Mouse (Mus musculus): Measurements from ENCODE around the gene Mars. TPM values are rescaled to one million over a fixed set of nuclear protein-coding genes. Genes with fewer than 3 reads are reported as not detected.
A peak's percentile ranks its signal among the peaks of the same experiment; 100 is the strongest.

Gene Mars
- total and polyA plus RNA-seq, 3 experiments, result 106 to 128 (median 111) TPM

DNA sequence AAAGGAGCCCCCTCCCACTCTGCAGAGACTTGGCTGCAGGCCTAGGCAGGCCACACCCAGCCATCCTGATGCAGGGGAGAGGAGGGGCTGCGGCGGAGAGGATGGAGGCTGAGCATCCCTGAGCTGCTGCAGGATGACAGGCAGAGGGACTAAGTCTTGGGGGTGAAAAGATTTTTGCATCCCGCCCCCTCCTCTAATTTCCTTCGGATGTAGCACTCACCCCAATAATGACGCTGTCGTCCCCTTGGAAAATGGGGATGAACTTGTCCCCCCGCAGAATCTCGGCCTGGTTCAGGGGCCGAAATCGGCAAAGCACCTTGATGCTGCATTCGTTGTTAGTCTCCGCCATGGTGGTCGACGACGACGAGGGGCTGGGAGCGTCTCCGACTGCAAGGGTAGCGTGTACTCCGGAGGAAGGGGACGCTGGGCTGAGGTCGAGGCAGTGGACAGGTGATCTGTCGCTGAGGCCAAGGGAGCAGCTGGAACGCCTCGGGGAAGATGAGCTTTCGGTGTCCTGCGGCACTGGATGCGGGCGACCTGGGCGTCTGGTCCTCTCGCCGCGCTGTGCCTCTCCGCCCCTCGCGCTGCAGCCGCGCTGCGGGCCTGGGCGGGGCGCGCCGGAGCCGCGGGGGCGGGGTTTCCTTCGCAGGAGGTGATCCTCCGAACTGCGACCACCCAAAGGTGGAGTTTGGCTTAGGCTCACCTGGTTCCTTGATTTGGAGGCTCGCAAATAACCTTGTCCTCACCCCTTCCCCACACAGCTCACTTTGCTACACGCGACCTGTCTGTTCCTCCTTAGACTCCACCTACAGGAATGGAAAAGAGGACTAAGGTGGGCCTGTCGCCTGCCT, 48.8 kb downstream of the Mars start, which contains the start of gene Kif5a:
Kif5a (minus strand) TSS at position 801 of the 851 bp plus-strand sequence.
- peak; percentile 48 for DNase-seq

DNA sequence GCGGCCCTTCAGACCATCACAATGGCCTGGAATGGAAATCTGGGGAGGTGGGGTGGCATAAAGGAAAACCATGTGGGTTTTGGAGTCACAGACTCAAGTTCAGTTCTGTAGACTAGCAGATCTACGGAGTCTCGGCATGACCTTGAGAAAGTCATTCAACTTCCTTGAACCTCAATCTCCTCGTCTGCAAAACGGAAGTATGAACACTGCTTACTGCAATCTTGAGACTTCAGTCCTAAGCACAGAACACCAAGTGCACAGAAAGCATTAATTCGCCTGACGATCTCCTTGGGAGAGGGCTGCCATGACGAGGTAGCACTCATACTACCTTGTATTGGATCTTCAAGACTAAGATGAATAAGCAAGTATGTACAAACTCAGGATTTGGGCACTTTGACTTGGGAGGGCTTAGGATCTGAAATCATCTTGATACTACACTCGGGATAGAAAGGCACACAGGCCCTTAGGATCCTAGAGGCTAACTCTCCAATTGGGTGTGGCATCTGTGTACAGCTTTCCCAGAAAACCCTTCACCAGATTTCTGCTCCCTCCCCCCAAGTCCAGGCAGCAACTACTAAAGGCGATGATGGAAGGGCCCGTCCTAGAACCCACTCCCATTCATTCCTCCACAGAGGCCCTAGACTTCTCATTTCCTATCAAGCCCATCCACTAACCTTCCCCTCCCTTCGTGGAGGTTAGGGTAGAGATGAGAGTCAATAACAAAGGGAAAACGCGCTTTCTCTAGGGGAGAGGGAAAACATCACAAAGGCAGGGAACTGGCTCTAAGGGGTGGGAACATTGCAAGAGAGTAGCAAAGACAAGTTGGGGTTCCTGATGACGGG, 49.7 kb downstream of the Mars start:
- DNase-seq, result no peak

DNA sequence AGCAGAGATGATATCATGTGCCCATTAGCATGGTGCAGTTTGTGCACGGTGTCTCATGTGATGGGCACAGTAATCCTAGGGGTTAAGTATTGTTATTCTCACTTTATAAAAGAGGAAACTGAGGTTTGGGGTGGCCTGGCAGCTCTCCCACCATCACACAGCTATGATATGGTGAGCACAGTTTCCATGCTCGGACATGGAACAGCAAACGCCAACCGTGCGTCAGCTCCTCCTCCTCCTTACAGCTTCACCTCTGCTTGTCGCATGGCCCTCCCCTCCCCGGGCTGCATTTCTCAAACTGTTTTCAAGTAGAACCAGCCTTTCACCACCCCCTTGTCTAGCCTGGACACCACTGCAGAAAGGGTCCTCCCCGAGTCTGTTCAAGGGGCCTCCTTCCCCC, 53.1 kb downstream of the Mars start:
- no peak for DNase-seq

DNA sequence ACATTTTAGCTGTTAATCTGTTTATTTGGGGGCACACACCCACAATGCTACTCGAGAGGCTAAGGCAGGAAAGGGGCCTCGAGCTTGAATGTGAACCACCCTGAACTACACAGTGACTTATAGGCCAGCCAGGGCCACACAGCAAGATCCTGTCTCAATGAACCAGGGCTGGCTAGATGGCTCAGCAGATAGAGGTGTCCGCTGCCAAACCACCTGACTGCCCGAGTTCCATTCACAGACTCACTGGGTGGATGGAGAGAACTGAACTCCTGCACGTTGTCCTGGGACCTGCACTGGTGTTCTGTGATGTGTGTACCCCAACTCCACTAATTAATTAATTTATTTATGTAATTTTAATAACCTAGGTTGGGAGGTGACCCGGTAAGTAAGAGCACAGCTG, 53.8 kb downstream of the Mars start:
- DNase-seq, result no peak

DNA sequence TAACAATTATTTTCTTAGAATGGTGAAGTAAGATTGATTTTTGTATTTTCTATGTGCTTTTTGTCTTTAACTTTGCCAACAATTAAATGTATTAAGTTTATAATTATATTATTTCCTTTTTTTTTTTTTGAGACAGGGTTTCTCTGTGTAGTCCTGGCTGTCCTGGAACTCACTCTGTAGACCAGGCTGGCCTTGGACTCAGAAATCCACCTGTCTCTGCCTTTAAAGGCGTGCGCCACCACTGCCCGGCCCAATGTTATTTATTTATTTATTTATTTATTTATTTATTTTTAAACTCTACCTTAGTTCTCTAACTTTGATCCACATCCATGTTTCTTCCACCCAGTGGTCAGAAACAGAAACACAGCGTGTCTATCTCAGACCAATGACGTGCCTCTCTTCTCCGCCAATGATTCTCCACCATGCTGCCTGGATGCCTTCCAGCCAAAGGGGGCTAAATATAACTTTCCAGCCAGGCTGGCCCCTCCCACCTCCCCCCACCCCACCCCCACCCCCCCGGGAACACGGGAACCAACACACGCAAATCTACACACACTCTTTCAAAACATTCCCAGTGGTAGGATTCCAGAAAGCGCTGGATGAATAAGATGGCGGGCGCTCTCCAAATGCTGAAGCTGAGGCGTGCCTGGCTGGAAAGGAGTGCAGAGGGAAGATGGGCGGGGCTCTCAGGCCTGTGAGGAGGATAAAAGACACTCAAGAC, 55.8 kb downstream of the Mars start:
- DNase-seq, result peak; percentile 67

DNA sequence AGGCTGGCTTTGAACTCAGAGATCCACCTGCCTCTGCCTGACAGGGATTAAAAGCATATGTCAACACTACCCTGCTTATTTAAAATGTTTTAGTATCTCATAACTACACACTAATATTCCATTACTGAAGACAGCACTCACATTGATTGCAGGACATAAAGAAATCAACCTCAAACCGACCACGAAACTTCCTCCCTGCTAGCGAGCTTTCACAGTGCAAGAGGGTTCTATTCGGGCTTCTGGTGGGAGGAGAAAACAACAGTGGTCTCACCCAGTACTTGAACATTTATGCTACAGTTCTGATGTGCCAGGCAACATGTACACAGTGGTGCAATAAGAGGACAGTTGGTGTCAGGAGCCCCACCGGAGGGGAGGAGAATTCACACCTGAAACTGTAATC, 60.8 kb downstream of the Mars start:
- no peak for DNase-seq

Other genes with a start within 250 kb of the Mars start
- gene Cdk4, start 248.3 kb downstream of the Mars start, total RNA-seq (2021), result 100 to 1,000 TPM; 166 to 233 TPM
- 100 and 106 TPM in 2 replicates for gene Cdk4, start 248.3 kb downstream of the Mars start, polyA plus RNA-seq (2012; rRNA removed)
- 100 to 1,000 TPM; 115 to 129 TPM for gene Tspan31, start 241.5 kb downstream of the Mars start, total RNA-seq (2021)
- 53.3 and 62.3 TPM in 2 replicates for gene Tspan31, start 241.5 kb downstream of the Mars start, polyA plus RNA-seq (2012; rRNA removed)
- gene Agap2, start 236.5 kb downstream of the Mars start, total RNA-seq (2021), result 1 to 10 TPM; 2.2 to 3.8 TPM
- gene Agap2, start 236.5 kb downstream of the Mars start, polyA plus RNA-seq (2012; rRNA removed), result 8.7 and 9.8 TPM in 2 replicates
- 100 to 1,000 TPM; 127 to 147 TPM for gene Os9, start 190.7 kb downstream of the Mars start, total RNA-seq (2021)
- gene Os9, start 190.7 kb downstream of the Mars start, polyA plus RNA-seq (2012; rRNA removed), result 82.2 and 108 TPM in 2 replicates
- 10 to 100 TPM in 1 of 2 experiments, 1 to 10 TPM in 1; 8.3 to 11.6 TPM for gene B4galnt1, start 146.6 kb downstream of the Mars start, total RNA-seq (2021)
- 17.8 and 19.1 TPM in 2 replicates for gene B4galnt1, start 146.6 kb downstream of the Mars start, polyA plus RNA-seq (2012; rRNA removed)
- under 1 TPM; 0.35 to 0.58 TPM for gene Slc26a10, start 131.1 kb downstream of the Mars start, total RNA-seq (2021)
- 1.1 and 2.4 TPM in 2 replicates for gene Slc26a10, start 131.1 kb downstream of the Mars start, polyA plus RNA-seq (2012; rRNA removed)
- 10 to 100 TPM; 16.0 to 25.8 TPM for gene Arhgef25, start 121.7 kb downstream of the Mars start, total RNA-seq (2021)
- 41.3 and 44.9 TPM in 2 replicates for gene Arhgef25, start 121.7 kb downstream of the Mars start, polyA plus RNA-seq (2012; rRNA removed)
- gene Dtx3, start 116.1 kb downstream of the Mars start, total RNA-seq (2021), result 10 to 100 TPM; 53.6 to 75.7 TPM
- 203 and 219 TPM in 2 replicates for gene Dtx3, start 116.1 kb downstream of the Mars start, polyA plus RNA-seq (2012; rRNA removed)
- 10 to 100 TPM; 41.6 to 47.8 TPM for gene Pip4k2c, start 100.2 kb downstream of the Mars start, total RNA-seq (2021)
- gene Pip4k2c, start 100.2 kb downstream of the Mars start, polyA plus RNA-seq (2012; rRNA removed), result 21.7 and 22.5 TPM in 2 replicates
- gene Kif5a, start 48.4 kb downstream of the Mars start, total RNA-seq (2021), result 1 to 10 TPM; 6.2 to 7.8 TPM
- 28.9 and 30.1 TPM in 2 replicates for gene Kif5a, start 48.4 kb downstream of the Mars start, polyA plus RNA-seq (2012; rRNA removed)
- gene Dctn2, start 45.4 kb downstream of the Mars start, total RNA-seq (2021), result 100 to 1,000 TPM; 149 to 168 TPM
- 205 and 234 TPM in 2 replicates for gene Dctn2, start 45.4 kb downstream of the Mars start, polyA plus RNA-seq (2012; rRNA removed)
- 10 to 100 TPM; 39.7 to 45.0 TPM for gene Mbd6, start 22.8 kb downstream of the Mars start, total RNA-seq (2021)
- gene Mbd6, start 22.8 kb downstream of the Mars start, polyA plus RNA-seq (2012; rRNA removed), result 99.9 and 105 TPM in 2 replicates
- gene Arhgap9, start 10.2 kb upstream of the Mars start, total RNA-seq (2021), result 1 to 10 TPM; 1.9 to 2.7 TPM
- 2.7 and 3.7 TPM in 2 replicates for gene Arhgap9, start 10.2 kb upstream of the Mars start, polyA plus RNA-seq (2012; rRNA removed)
- 1 to 10 TPM; 2.6 to 5.0 TPM for gene Gli1, start 30.2 kb upstream of the Mars start, total RNA-seq (2021)
- 9.1 and 10.2 TPM in 2 replicates for gene Gli1, start 30.2 kb upstream of the Mars start, polyA plus RNA-seq (2012; rRNA removed)
- gene Inhbe, start 42.6 kb upstream of the Mars start, total RNA-seq (2021), result not detected
- 0.01 and 0.02 TPM in 2 replicates for gene Inhbe, start 42.6 kb upstream of the Mars start, polyA plus RNA-seq (2012; rRNA removed)
- under 1 TPM in 1 of 2 experiments, not detected in 1; 0.20 TPM for gene Inhbc, start 58.6 kb upstream of the Mars start, total RNA-seq (2021)
- 0.08 TPM in 1 of 2 replicates, not detected in the other for gene Inhbc, start 58.6 kb upstream of the Mars start, polyA plus RNA-seq (2012; rRNA removed)
- gene R3hdm2, start 68.5 kb upstream of the Mars start, total RNA-seq (2021), result 100 to 1,000 TPM; 116 to 127 TPM
- 182 and 274 TPM in 2 replicates for gene R3hdm2, start 68.5 kb upstream of the Mars start, polyA plus RNA-seq (2012; rRNA removed)
- 1 to 10 TPM in 1 of 2 experiments, under 1 TPM in 1; 0.93 to 1.8 TPM for gene Stac3, start 189.9 kb upstream of the Mars start, total RNA-seq (2021)
- 1.5 and 2.5 TPM in 2 replicates for gene Stac3, start 189.9 kb upstream of the Mars start, polyA plus RNA-seq (2012; rRNA removed)
- gene Ndufa4l2, start 203.2 kb upstream of the Mars start, total RNA-seq (2021), result 10 to 100 TPM; 45.8 to 53.5 TPM
- 86.0 and 107 TPM in 2 replicates for gene Ndufa4l2, start 203.2 kb upstream of the Mars start, polyA plus RNA-seq (2012; rRNA removed)
- gene Shmt2, start 210.7 kb upstream of the Mars start, total RNA-seq (2021), result 10 to 100 TPM; 43.3 to 48.8 TPM
- gene Shmt2, start 210.7 kb upstream of the Mars start, polyA plus RNA-seq (2012; rRNA removed), result 84.2 and 106 TPM in 2 replicates
- gene Nxph4, start 222.8 kb upstream of the Mars start, total RNA-seq (2021), result 10 to 100 TPM in 1 of 2 experiments, 1 to 10 TPM in 1; 5.0 to 11.7 TPM
- gene Nxph4, start 222.8 kb upstream of the Mars start, polyA plus RNA-seq (2012; rRNA removed), result 7.4 and 7.8 TPM in 2 replicates

Measured in adrenal gland, adult 2 months (tissue).